Mouse (Mus musculus): ENCODE measurements at regions not wholly inside any gene's neighbourhood (a gene's known extent, or its start where the extent isn't known, plus 50 kb on each side); places are given as distances from the start of the nearest gene placed in this dataset.
A peak's percentile ranks its signal among the peaks of the same experiment; 100 is the strongest.

- H3K4me2 ChIP-seq (replicated peaks; ENCODE audit: low read depth, low read length, severe bottlenecking): no peak overlapping the region
- H3K9ac ChIP-seq (ENCODE audit: low read depth, low read length, severe bottlenecking): no peak overlapping the region
- no peaks in the 10 kb centered on the region for H3K9me3 ChIP-seq (ENCODE audit: control insufficient read depth, low read length)
- H3K4me1 ChIP-seq (ENCODE audit: control insufficient read depth, insufficient read depth, low read length): no peaks in the 10 kb centered on the region
- no peaks in the 10 kb centered on the region for H3K36me3 ChIP-seq (ENCODE audit: control insufficient read depth, insufficient read depth, low read length)
- 88% methylated on average over 1 of the region's 1 CpGs for WGBS
- ATAC-seq (ENCODE audit: low FRiP score, low read depth) (no peak), DNase-seq (ENCODE audit: low spot score) (no peak)
- no peaks in the 10 kb centered on the region for H3K27me3 ChIP-seq (ENCODE audit: control insufficient read depth, insufficient read depth, low read length)
- no peak for TF ChIP-seq POLR2A (IDR thresholded peaks at IDR 0.05; ENCODE audit: borderline replicate concordance, extremely low read depth, insufficient read depth, insufficient read length)
- H3K4me3 ChIP-seq (replicated peaks; ENCODE audit: low read length): no peak overlapping the region
- H3K27ac ChIP-seq (replicated peaks; ENCODE audit: low read depth, low read length): no peak overlapping the region
Observed at GRCm38 (mm10) chr2:101288119-101288518, 336.4 kb upstream of the Rag2 start.

DNA sequence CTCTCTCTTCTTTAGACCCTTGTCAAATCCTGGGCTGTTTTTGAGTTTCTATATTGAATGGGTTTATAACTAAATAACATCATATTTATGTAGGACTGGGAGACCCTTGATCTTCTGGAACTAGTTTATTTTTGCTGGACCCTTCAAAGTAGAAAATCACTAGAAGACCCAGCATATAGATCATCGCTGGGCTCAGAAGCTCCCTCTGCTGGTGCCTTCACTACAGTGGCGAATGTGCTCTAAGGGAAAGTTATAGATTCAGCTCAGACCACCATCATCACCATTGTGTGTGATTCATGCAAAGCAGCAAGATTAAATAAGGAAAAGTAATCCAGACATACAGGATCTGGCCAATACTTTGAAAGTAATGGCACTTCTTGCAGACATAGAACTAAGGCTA lies 335.4 kb upstream of the Rag2 start:
- Histone ChIP-seq H3K9ac (ENCODE audit: low read depth, low read length, severe bottlenecking) (no peak overlapping the region), H3K27me3 (ENCODE audit: control insufficient read depth, insufficient read depth, low read length) (no peaks in the 10 kb centered on the region), H3K9me3 (ENCODE audit: control insufficient read depth, low read length) (no peaks in the 10 kb centered on the region), H3K27ac (replicated peaks; ENCODE audit: low read depth, low read length) (no peak overlapping the region), H3K4me1 (ENCODE audit: control insufficient read depth, insufficient read depth, low read length) (no peaks in the 10 kb centered on the region), H3K36me3 (ENCODE audit: control insufficient read depth, insufficient read depth, low read length) (no peaks in the 10 kb centered on the region), H3K4me2 (replicated peaks; ENCODE audit: low read depth, low read length, severe bottlenecking) (no peak overlapping the region), H3K4me3 (replicated peaks; ENCODE audit: low read length) (no peak overlapping the region)
- no peak for ATAC-seq (ENCODE audit: low FRiP score, low read depth)
- 31% methylated on average over 2 of the region's 2 CpGs for WGBS
- DNase-seq (ENCODE audit: low spot score): peak; percentile 44
- no peak for TF ChIP-seq POLR2A (IDR thresholded peaks at IDR 0.05; ENCODE audit: borderline replicate concordance, extremely low read depth, insufficient read depth, insufficient read length)

DNA sequence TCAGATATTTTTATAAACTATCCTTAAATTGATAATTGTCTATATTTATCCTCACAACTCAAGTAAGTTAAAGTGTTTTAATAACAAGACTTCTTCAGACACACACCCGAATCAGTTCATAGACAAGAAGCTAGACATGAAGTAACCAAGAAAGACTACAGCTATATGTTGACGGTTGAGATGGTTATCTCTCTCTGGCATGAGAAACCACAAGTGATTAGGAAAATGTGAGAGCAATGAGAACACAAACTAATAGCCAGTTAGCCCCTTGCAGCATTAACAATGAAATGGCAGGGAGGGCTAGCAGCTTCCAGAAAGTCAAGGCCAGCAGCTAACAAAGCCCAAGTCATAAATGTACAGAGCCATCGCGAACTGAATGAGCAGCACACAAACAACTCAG lies 333.8 kb upstream of the Rag2 start:
- Histone ChIP-seq H3K4me2 (replicated peaks; ENCODE audit: low read depth, low read length, severe bottlenecking) (no peak overlapping the region), H3K4me3 (replicated peaks; ENCODE audit: low read length) (no peak overlapping the region), H3K27me3 (ENCODE audit: control insufficient read depth, insufficient read depth, low read length) (no peaks in the 10 kb centered on the region), H3K36me3 (ENCODE audit: control insufficient read depth, insufficient read depth, low read length) (no peaks in the 10 kb centered on the region), H3K9me3 (ENCODE audit: control insufficient read depth, low read length) (no peaks in the 10 kb centered on the region), H3K27ac (replicated peaks; ENCODE audit: low read depth, low read length) (no peak overlapping the region), H3K4me1 (ENCODE audit: control insufficient read depth, insufficient read depth, low read length) (no peaks in the 10 kb centered on the region), H3K9ac (ENCODE audit: low read depth, low read length, severe bottlenecking) (no peak overlapping the region)
- no peak for TF ChIP-seq POLR2A (IDR thresholded peaks at IDR 0.05; ENCODE audit: borderline replicate concordance, extremely low read depth, insufficient read depth, insufficient read length)
- ATAC-seq (ENCODE audit: low FRiP score, low read depth) (no peak), DNase-seq (ENCODE audit: low spot score) (no peak)
- WGBS: 81% methylated on average over 4 of the region's 4 CpGs

DNA sequence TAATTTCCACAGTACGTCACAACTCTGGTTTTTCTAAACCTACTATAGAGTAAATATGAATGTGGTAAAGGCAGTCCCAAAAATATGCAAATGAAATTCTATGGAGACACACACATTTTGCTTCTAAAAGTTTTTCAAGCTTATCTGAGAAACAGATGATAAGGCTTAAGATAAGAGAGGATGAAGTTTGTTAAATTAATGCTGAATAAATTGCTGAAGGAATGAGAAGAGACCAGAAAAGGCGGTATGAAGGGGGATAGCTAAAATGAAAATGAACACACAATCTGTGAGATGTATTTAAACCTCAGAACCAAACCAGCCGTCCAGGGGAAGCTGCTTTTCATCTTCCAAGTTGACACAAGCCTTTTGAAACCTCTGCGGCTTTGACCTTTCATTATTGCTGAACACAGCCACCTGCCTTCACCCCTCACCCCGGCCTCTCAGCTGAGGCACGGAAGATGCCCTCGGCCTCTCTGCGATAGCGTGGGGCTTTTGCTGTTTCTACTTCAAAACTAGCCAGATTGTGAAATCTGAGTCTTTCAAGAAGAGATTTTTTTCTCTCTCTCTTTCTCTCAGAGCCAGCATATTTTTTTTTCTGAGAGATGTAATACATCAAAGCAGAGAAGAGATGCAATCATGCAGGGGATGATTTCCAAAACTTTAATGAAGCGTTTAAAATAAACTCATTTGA lies 328.7 kb upstream of the Rag2 start:
- no peak for TF ChIP-seq POLR2A (IDR thresholded peaks at IDR 0.05; ENCODE audit: borderline replicate concordance, extremely low read depth, insufficient read depth, insufficient read length)
- Histone ChIP-seq H3K27me3 (ENCODE audit: control insufficient read depth, insufficient read depth, low read length) (no peaks in the 10 kb centered on the region), H3K4me1 (ENCODE audit: control insufficient read depth, insufficient read depth, low read length) (no peaks in the 10 kb centered on the region), H3K4me3 (replicated peaks; ENCODE audit: low read length) (no peak overlapping the region), H3K36me3 (ENCODE audit: control insufficient read depth, insufficient read depth, low read length) (no peaks in the 10 kb centered on the region), H3K4me2 (replicated peaks; ENCODE audit: low read depth, low read length, severe bottlenecking) (no peak overlapping the region), H3K27ac (replicated peaks; ENCODE audit: low read depth, low read length) (no peak overlapping the region), H3K9ac (ENCODE audit: low read depth, low read length, severe bottlenecking) (no peak overlapping the region), H3K9me3 (ENCODE audit: control insufficient read depth, low read length) (no peaks in the 10 kb centered on the region)
- ATAC-seq (ENCODE audit: low FRiP score, low read depth) (no peak), DNase-seq (ENCODE audit: low spot score) (no peak)
- 58% methylated on average over 10 of the region's 10 CpGs for WGBS

DNA sequence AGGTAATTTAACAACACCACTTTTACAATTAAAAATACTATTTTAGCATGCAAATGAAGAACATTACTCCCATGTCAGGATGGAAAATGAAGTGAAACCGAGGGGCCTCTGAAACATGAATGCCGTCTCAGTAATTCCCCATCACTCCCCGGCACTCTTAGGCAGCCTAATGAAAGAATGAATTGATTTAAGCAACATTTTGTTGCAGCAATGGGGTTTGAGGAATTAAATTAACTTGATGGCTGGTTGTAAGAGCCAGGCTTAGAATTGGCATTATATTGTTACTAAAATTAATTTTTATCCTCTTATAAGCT lies 328.2 kb upstream of the Rag2 start:
- H3K9me3 ChIP-seq (ENCODE audit: control insufficient read depth, low read length): no peaks in the 10 kb centered on the region
- H3K9ac ChIP-seq (ENCODE audit: low read depth, low read length, severe bottlenecking): no peak overlapping the region
- no peak overlapping the region for H3K4me3 ChIP-seq (replicated peaks; ENCODE audit: low read length)
- H3K4me2 ChIP-seq (replicated peaks; ENCODE audit: low read depth, low read length, severe bottlenecking): no peak overlapping the region
- no peak for DNase-seq (ENCODE audit: low spot score)
- H3K36me3 ChIP-seq (ENCODE audit: control insufficient read depth, insufficient read depth, low read length): no peaks in the 10 kb centered on the region
- ATAC-seq (ENCODE audit: low FRiP score, low read depth): no peak
- no peak for TF ChIP-seq POLR2A (IDR thresholded peaks at IDR 0.05; ENCODE audit: borderline replicate concordance, extremely low read depth, insufficient read depth, insufficient read length)
- H3K27me3 ChIP-seq (ENCODE audit: control insufficient read depth, insufficient read depth, low read length): no peaks in the 10 kb centered on the region
- WGBS: 66% methylated on average over 3 of the region's 3 CpGs
- no peak overlapping the region for H3K27ac ChIP-seq (replicated peaks; ENCODE audit: low read depth, low read length)
- H3K4me1 ChIP-seq (ENCODE audit: control insufficient read depth, insufficient read depth, low read length): no peaks in the 10 kb centered on the region

GRCm38 (mm10) chr2:101296778-101297177 lies 327.7 kb upstream of the Rag2 start:
- no peak overlapping the region for H3K27ac ChIP-seq (replicated peaks; ENCODE audit: low read depth, low read length)
- no peak overlapping the region for H3K9ac ChIP-seq (ENCODE audit: low read depth, low read length, severe bottlenecking)
- ATAC-seq (ENCODE audit: low FRiP score, low read depth) (no peak), DNase-seq (ENCODE audit: low spot score) (no peak)
- no peaks in the 10 kb centered on the region for H3K4me1 ChIP-seq (ENCODE audit: control insufficient read depth, insufficient read depth, low read length)
- no peak overlapping the region for H3K4me2 ChIP-seq (replicated peaks; ENCODE audit: low read depth, low read length, severe bottlenecking)
- H3K36me3 ChIP-seq (ENCODE audit: control insufficient read depth, insufficient read depth, low read length): no peaks in the 10 kb centered on the region
- no peaks in the 10 kb centered on the region for H3K27me3 ChIP-seq (ENCODE audit: control insufficient read depth, insufficient read depth, low read length)
- TF ChIP-seq POLR2A (IDR thresholded peaks at IDR 0.05; ENCODE audit: borderline replicate concordance, extremely low read depth, insufficient read depth, insufficient read length): no peak
- no peaks in the 10 kb centered on the region for H3K9me3 ChIP-seq (ENCODE audit: control insufficient read depth, low read length)
- no peak overlapping the region for H3K4me3 ChIP-seq (replicated peaks; ENCODE audit: low read length)

All from limb, embryonic 14.5 days (tissue).